ENCODE assay signal across 21 mouse cellular contexts in genomic region chr6:54751621-54752020, GRCm38 (mm10).
DNase-seq lines count a peak whose midpoint lies in the region; ATAC-seq and TF ChIP-seq lines count a peak whose summit lies in the region.
"Had no signal": no experiment of that assay in that cellular context is flagged by ENCODE, and none has a peak within 500 bp of the region (broad histone marks: within the 10 kb centered on the region; RNA-seq: fewer than 3 reads in every experiment).

No protein-coding gene starts in this region.

- peak overlapping the region; percentile 38 for H3K27ac ChIP-seq in lung, embryonic 16.5 days (ENCODE audit: low read length)
- H3K27ac ChIP-seq in CH12.LX (ENCODE audit: insufficient read depth, low read depth): no peak overlapping the region
- H3K27ac ChIP-seq: embryonic facial prominence, embryonic 15.5 days; hindbrain, embryonic 12.5 days; limb, embryonic 12.5 days; neural tube, embryonic 12.5 days had no signal

- no peak for ATAC-seq in lung, embryonic 16.5 days (ENCODE audit: low read depth)
- ATAC-seq: liver, postnatal 0 days had no signal

- no peaks in the 10 kb centered on the region for H3K36me3 ChIP-seq in lung, embryonic 16.5 days (ENCODE audit: control insufficient read depth, insufficient read depth, low read length)
- H3K36me3 ChIP-seq in CH12.LX (replicated peaks in 1 of 2; ENCODE audit: control insufficient read depth in 1 of 2, insufficient read depth in 1 of 2, low read length in 1 of 2): no peaks in the 10 kb centered on the region
- no peaks in the 10 kb centered on the region for H3K36me3 ChIP-seq in myocyte (ENCODE audit: control insufficient read depth, insufficient read depth)
- H3K36me3 ChIP-seq: embryonic facial prominence, embryonic 15.5 days; hindbrain, embryonic 12.5 days; limb, embryonic 12.5 days; neural tube, embryonic 12.5 days had no signal

- no peak overlapping the region for H3K4me3 ChIP-seq in lung, embryonic 16.5 days (ENCODE audit: low read length)
- H3K4me3 ChIP-seq in lung, adult 2 months (replicated peaks; ENCODE audit: extremely low read depth, low read depth, low read length): no peak overlapping the region
- no peak overlapping the region for H3K4me3 ChIP-seq in CH12.LX (replicated peaks in 1 of 3; ENCODE audit: low read depth in 2 of 3, low read length in 2 of 3, poor library complexity in 1 of 3)
- no peak overlapping the region for H3K4me3 ChIP-seq in myocyte
- H3K4me3 ChIP-seq: embryonic facial prominence, embryonic 15.5 days; hindbrain, embryonic 12.5 days; limb, embryonic 12.5 days; neural tube, embryonic 12.5 days had no signal

- 60% methylated on average over 4 of the region's 4 CpGs for WGBS in lung, embryonic 16.5 days
- 62% methylated on average over 4 of the region's 4 CpGs for WGBS in lung, adult 2 months

- no peaks in the 10 kb centered on the region for H3K27me3 ChIP-seq in lung, embryonic 16.5 days (ENCODE audit: control insufficient read depth, insufficient read depth, low read depth, low read length)
- no peaks in the 10 kb centered on the region for H3K27me3 ChIP-seq in CH12.LX (replicated peaks)
- H3K27me3 ChIP-seq in myocyte (ENCODE audit: control insufficient read depth, insufficient read depth, insufficient read length): no peaks in the 10 kb centered on the region
- H3K27me3 ChIP-seq: embryonic facial prominence, embryonic 15.5 days; hindbrain, embryonic 12.5 days; limb, embryonic 12.5 days; neural tube, embryonic 12.5 days had no signal

- in situ Hi-C loops in CH12.LX (cut with MboI; ENCODE audit: low pct_ligation_motif_present, low pct_unique_long_range_greater_than_20kb, low sequenced_read_pairs): no loop called here

- H3K9me3 ChIP-seq in lung, embryonic 16.5 days (ENCODE audit: control insufficient read depth, low read length): no peaks in the 10 kb centered on the region
- peaks cover 11% of the 10 kb centered on the region for H3K9me3 ChIP-seq in CH12.LX (replicated peaks; ENCODE audit: low read length)
- H3K9me3 ChIP-seq: embryonic facial prominence, embryonic 15.5 days; hindbrain, embryonic 12.5 days; limb, embryonic 12.5 days; neural tube, embryonic 12.5 days had no signal

- H3ac ChIP-seq in myocyte (ENCODE audit: control insufficient read depth, insufficient read length): no peak overlapping the region

- no peak overlapping the region for H3K4me2 ChIP-seq in lung, embryonic 16.5 days (ENCODE audit: low read depth, low read length)
- no peak overlapping the region for H3K4me2 ChIP-seq in CH12.LX (ENCODE audit: insufficient read depth, low read depth, poor library complexity, severe bottlenecking)
- peak overlapping the region; percentile 33 for H3K4me2 ChIP-seq in myocyte (ENCODE audit: low read depth)
- H3K4me2 ChIP-seq: embryonic facial prominence, embryonic 15.5 days; hindbrain, embryonic 12.5 days; limb, embryonic 12.5 days; liver, embryonic 11.5 days; neural tube, embryonic 12.5 days had no signal

- TF ChIP-seq POLR2A in lung, adult 2 months (IDR thresholded peaks at IDR 0.05; ENCODE audit: borderline replicate concordance, extremely low read depth, low read depth, low read length): no peak
- TF ChIP-seq POLR2A in CH12.LX (IDR thresholded peaks at IDR 0.05; ENCODE audit: low read depth, low read length): no peak
- no peak for TF ChIP-seq POLR2A in myocyte (IDR thresholded peaks at IDR 0.05; ENCODE audit: insufficient read length, low read depth)

- H3K79me2 ChIP-seq in CH12.LX (replicated peaks; ENCODE audit: control insufficient read depth, extremely low read depth, insufficient read depth, poor library complexity, severe bottlenecking) (no peaks in the 10 kb centered on the region), myocyte (ENCODE audit: control insufficient read depth, insufficient read depth) (no peaks in the 10 kb centered on the region)

- no peaks in the 10 kb centered on the region for H3K4me1 ChIP-seq in lung, embryonic 16.5 days (replicated peaks; ENCODE audit: control insufficient read depth, insufficient read depth, low read length)
- H3K4me1 ChIP-seq in lung, adult 2 months (ENCODE audit: control insufficient read depth, insufficient read depth, low read length): peaks cover 4% of the 10 kb centered on the region
- peaks cover 0 to 27% of the 10 kb centered on the region in 2 experiments; a peak in 2 of 4 replicates for H3K4me1 ChIP-seq in CH12.LX (ENCODE audit: control insufficient read depth in 1 of 2, insufficient read depth in 2 of 2)
- H3K4me1 ChIP-seq: embryonic facial prominence, embryonic 15.5 days; hindbrain, embryonic 12.5 days; limb, embryonic 12.5 days; neural tube, embryonic 12.5 days had no signal

- dilution Hi-C loops in CH12.LX (cut with MboI; ENCODE audit: extremely low pct_ligation_motif_present, extremely low pct_unique_long_range_greater_than_20kb, low sequenced_read_pairs): no loop called here

- TF ChIP-seq RAD21 in CH12.LX (IDR thresholded peaks at IDR 0.05; ENCODE audit: low read depth, low read length): no peak

- no peak for TF ChIP-seq CTCF in lung, adult 2 months (IDR thresholded peaks at IDR 0.05; ENCODE audit: insufficient read depth, low read length)
- TF ChIP-seq CTCF in CH12.LX (conservative IDR thresholded peaks at IDR 0.05 in 1 of 2, IDR thresholded peaks at IDR 0.05 in 1 of 2; ENCODE audit: low read depth in 2 of 2, low read length in 2 of 2): no peak

- no peak for TF ChIP-seq EP300 in CH12.LX (IDR thresholded peaks at IDR 0.05; ENCODE audit: low read length)

- DNase-seq in frontal cortex, adult 2 months (ENCODE audit: extremely low spot score in 1 of 2, low spot score in 1 of 2): peak; percentile 6 to 61
- DNase-seq in frontal cortex, postnatal 25 days (ENCODE audit: low spot score in 2 of 2): no peak
- DNase-seq in lung, adult 2 months: no peak
- no peak for DNase-seq in CH12.LX (ENCODE audit: extremely low read depth)
- no peak for DNase-seq in adrenal gland, adult 2 months
- DNase-seq in cerebellum, adult 9-10 months: no peak
- DNase-seq: cerebellum, adult 8-10 months; gastrocnemius, postnatal 14 days; kidney, adult 11 months; kidney, postnatal 4 days; liver, postnatal 0 days; midbrain, embryonic 14.5 days; retina, postnatal 1 day; thymus, postnatal 25 days had no signal

- no peak overlapping the region for H3K9ac ChIP-seq in lung, embryonic 16.5 days (ENCODE audit: low read length)
- no peak overlapping the region for H3K9ac ChIP-seq in CH12.LX (ENCODE audit: insufficient read depth, low read depth)
- H3K9ac ChIP-seq: embryonic facial prominence, embryonic 15.5 days; hindbrain, embryonic 12.5 days; limb, embryonic 12.5 days; liver, postnatal 0 days; neural tube, embryonic 12.5 days had no signal

TF ChIP-seq in CH12.LX, 34 proteins besides CTCF, POLR2A, EP300 and RAD21:
- TF ChIP-seq MYC (IDR thresholded peaks at IDR 0.05; ENCODE audit: low read depth, low read length): no peak
- peak; percentile 31; the same call in 1 of the 2 replicates for TF ChIP-seq ZNF384 (IDR thresholded peaks at IDR 0.05; ENCODE audit: low read depth, low read length)

TF ChIP-seq in myocyte, 11 proteins besides CTCF, POLR2A, EP300 and RAD21:
- TF ChIP-seq REST (IDR thresholded peaks at IDR 0.05; ENCODE audit: insufficient read depth, insufficient read length): no peak

Comparison
In these comparisons a context has a peak if more than half of its experiments do, and no peak if none do; other contexts are left out.
1. DNase-seq: peak in frontal cortex, adult 2 months (2 of 2); none in frontal cortex, postnatal 25 days (0 of 2), lung, adult 2 months (single experiment), CH12.LX (single experiment), adrenal gland, adult 2 months (single experiment) and cerebellum, adult 9-10 months (single experiment).